Mouse (Mus musculus): ENCODE measurements around the gene Glra1. TPM values are rescaled to one million over a fixed set of nuclear protein-coding genes. Genes with fewer than 3 reads are reported as not detected.
A peak's percentile ranks its signal among the peaks of the same experiment; 100 is the strongest.

The Glra1 gene
- polyA plus RNA-seq, 1 experiment from 2014 or later = not detected

GRCm38 (mm10) chr11:55471467-55471866, 136.5 kb downstream of the Glra1 start:
- Histone ChIP-seq H3K27me3 (ENCODE audit: insufficient read depth, low read length) (no peaks in the 10 kb centered on the region), H3K4me3 (ENCODE audit: low read depth, low read length) (peak overlapping the region; percentile 81; the same call in 1 of the 2 replicates), H3K36me3 (replicated peaks; ENCODE audit: insufficient read depth, low read length) (peaks cover 2% of the 10 kb centered on the region; the same call in 1 of the 2 replicates), H3K9me3 (ENCODE audit: low read length) (no peaks in the 10 kb centered on the region), H3K4me2 (ENCODE audit: low read depth, low read length) (peak overlapping the region; percentile 94), H3K9ac (replicated peaks) (peak overlapping the region; percentile 81), H3K27ac (ENCODE audit: low read depth) (no peak overlapping the region), H3K4me1 (ENCODE audit: insufficient read depth) (peaks cover 30% of the 10 kb centered on the region)
- ATAC-seq (no peak), DNase-seq (no peak)
- TF ChIP-seq CTCF (IDR thresholded peaks at IDR 0.05; ENCODE audit: low read depth) (no peak), EP300 (IDR thresholded peaks at IDR 0.05; ENCODE audit: low read depth) (no peak)
- 64% methylated on average over 7 of the region's 7 CpGs for WGBS (ENCODE audit: insufficient replicate concordance)

DNA sequence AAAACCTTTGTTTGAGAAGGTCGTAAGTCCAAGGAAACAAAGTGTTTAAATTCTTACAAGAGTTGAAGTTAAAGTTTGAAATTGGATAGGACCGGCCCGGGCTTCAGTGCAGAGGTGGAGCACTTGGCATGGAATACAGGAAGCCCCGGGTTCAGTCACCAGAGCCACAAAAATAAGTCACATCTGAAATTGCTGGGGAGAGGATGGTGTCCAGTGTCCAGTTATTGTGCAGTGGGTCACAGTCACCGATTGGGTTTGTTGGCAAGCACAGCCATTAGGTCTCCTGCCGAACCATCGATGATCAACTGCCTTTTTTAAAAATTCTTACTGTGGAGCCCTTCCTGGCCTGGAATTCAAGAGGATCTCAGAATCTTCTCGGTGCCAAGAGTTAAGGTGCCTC, 137.2 kb downstream of the Glra1 start:
- no peaks in the 10 kb centered on the region for H3K27me3 ChIP-seq (ENCODE audit: insufficient read depth, low read length)
- ATAC-seq = no peak
- WGBS (ENCODE audit: insufficient replicate concordance) = 15% methylated on average over 8 of the region's 8 CpGs
- H3K9ac ChIP-seq (replicated peaks) = peak overlapping the region; percentile 81
- peak overlapping the region; percentile 81 for H3K4me3 ChIP-seq (ENCODE audit: low read depth, low read length)
- H3K4me2 ChIP-seq (ENCODE audit: low read depth, low read length) = peak overlapping the region; percentile 94
- H3K36me3 ChIP-seq (replicated peaks; ENCODE audit: insufficient read depth, low read length) = no peaks in the 10 kb centered on the region; the same call in 1 of the 2 replicates
- DNase-seq = no peak
- no peak overlapping the region for H3K27ac ChIP-seq (ENCODE audit: low read depth)
- H3K4me1 ChIP-seq (ENCODE audit: insufficient read depth) = peaks cover 29% of the 10 kb centered on the region
- H3K9me3 ChIP-seq (ENCODE audit: low read length) = no peaks in the 10 kb centered on the region
- TF ChIP-seq CTCF (IDR thresholded peaks at IDR 0.05; ENCODE audit: low read depth) = no peak
- no peak for TF ChIP-seq EP300 (IDR thresholded peaks at IDR 0.05; ENCODE audit: low read depth)

GRCm38 (mm10) chr11:55469923-55470691, 137.9 kb downstream of the Glra1 start:
- Histone ChIP-seq H3K4me1 (ENCODE audit: insufficient read depth) (peaks cover 31% of the 10 kb centered on the region), H3K36me3 (replicated peaks; ENCODE audit: insufficient read depth, low read length) (no peaks in the 10 kb centered on the region), H3K9ac (replicated peaks) (peak overlapping the region; percentile 81), H3K4me2 (ENCODE audit: low read depth, low read length) (peak overlapping the region; percentile 94), H3K9me3 (ENCODE audit: low read length) (no peaks in the 10 kb centered on the region), H3K4me3 (ENCODE audit: low read depth, low read length) (peak overlapping the region; percentile 81), H3K27me3 (ENCODE audit: insufficient read depth, low read length) (no peaks in the 10 kb centered on the region), H3K27ac (ENCODE audit: low read depth) (peak overlapping the region; percentile 81)
- DNase-seq (peak; percentile 40), ATAC-seq (no peak)
- TF ChIP-seq EP300 (IDR thresholded peaks at IDR 0.05; ENCODE audit: low read depth) (no peak), CTCF (IDR thresholded peaks at IDR 0.05; ENCODE audit: low read depth) (no peak)
- 1% methylated on average over 46 of the region's 46 CpGs for WGBS (ENCODE audit: insufficient replicate concordance)

GRCm38 (mm10) chr11:55469048-55469843, 138.8 kb downstream of the Glra1 start, which contains the start of gene G3bp1:
TSS of gene G3bp1 (plus strand) at chr11:55469685.
- Histone ChIP-seq H3K9ac (replicated peaks) (peak within 1 kb of the TSS; percentile 81), H3K4me3 (ENCODE audit: low read depth, low read length) (peak within 1 kb of the TSS; percentile 81), H3K4me2 (ENCODE audit: low read depth, low read length) (peak within 1 kb of the TSS; percentile 94), H3K9me3 (ENCODE audit: low read length) (no peaks in the 10 kb centered on the region), H3K27ac (ENCODE audit: low read depth) (peak within 1 kb of the TSS; percentile 99), H3K27me3 (ENCODE audit: insufficient read depth, low read length) (no peaks in the 10 kb centered on the region), H3K4me1 (ENCODE audit: insufficient read depth) (peaks cover 29% of the 10 kb centered on the region), H3K36me3 (replicated peaks; ENCODE audit: insufficient read depth, low read length) (no peaks in the 10 kb centered on the region)
- TF ChIP-seq CTCF (IDR thresholded peaks at IDR 0.05; ENCODE audit: low read depth) (peak; percentile 79), EP300 (IDR thresholded peaks at IDR 0.05; ENCODE audit: low read depth) (peak; percentile 54)
- DNase-seq = peak; percentile 97
- WGBS (ENCODE audit: insufficient replicate concordance) = 2% methylated on average over 56 of the region's 57 CpGs
- peak; percentile 92 for ATAC-seq

DNA sequence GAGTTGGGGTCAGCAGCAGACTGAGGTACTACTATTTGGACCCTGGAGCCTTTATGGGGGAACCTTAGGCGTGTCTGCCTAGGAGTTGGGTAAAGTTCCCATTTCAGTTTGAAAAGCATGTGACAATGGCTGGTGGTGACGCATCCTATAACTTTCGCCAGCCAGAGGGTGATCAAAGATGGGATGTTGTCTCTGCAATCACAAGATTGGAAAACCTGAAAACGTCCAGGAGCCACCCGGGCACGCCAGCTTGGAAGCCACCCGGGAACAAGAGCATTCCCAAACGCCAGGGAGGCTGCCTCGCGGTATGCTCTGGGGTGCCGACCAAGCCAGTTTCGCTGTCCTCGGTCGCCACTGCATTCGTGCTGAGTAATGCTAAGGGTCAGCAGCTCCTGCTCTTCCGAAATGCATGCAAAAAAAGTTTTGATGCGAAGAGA, 139.4 kb downstream of the Glra1 start:
- no peaks in the 10 kb centered on the region for H3K27me3 ChIP-seq (ENCODE audit: insufficient read depth, low read length)
- no peaks in the 10 kb centered on the region for H3K36me3 ChIP-seq (replicated peaks; ENCODE audit: insufficient read depth, low read length)
- peak overlapping the region; percentile 94 for H3K4me2 ChIP-seq (ENCODE audit: low read depth, low read length)
- ATAC-seq (peak; percentile 12), DNase-seq (no peak)
- H3K4me3 ChIP-seq (ENCODE audit: low read depth, low read length) = peak overlapping the region; percentile 81
- peak overlapping the region; percentile 99 for H3K27ac ChIP-seq (ENCODE audit: low read depth)
- peak overlapping the region; percentile 77 for H3K9ac ChIP-seq (replicated peaks)
- TF ChIP-seq EP300 (IDR thresholded peaks at IDR 0.05; ENCODE audit: low read depth) = no peak
- no peak for TF ChIP-seq CTCF (IDR thresholded peaks at IDR 0.05; ENCODE audit: low read depth)
- H3K4me1 ChIP-seq (ENCODE audit: insufficient read depth) = peaks cover 26% of the 10 kb centered on the region
- under 1% methylated on average over 17 of the region's 17 CpGs for WGBS (ENCODE audit: insufficient replicate concordance)
- no peaks in the 10 kb centered on the region for H3K9me3 ChIP-seq (ENCODE audit: low read length)

DNA sequence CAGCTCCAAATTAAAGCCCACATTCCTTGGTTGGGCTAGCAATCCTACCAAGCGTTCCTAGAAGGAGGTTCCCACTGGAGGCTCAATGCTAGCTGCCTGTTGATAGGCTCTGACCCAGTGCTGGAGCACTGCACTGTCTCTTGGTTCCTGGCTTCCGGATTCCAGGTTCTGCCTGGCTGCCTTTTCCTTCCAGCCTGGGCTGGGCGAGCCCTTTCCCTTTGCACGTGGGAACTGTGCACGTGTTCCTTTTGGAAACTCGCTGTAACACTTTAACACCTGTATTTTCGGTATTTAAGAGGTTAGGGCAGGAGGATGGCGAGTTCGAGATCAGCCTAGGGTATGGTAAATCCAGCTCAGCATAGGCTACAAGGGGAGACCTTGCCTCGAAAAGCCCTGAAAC, 140.0 kb downstream of the Glra1 start:
- H3K36me3 ChIP-seq (replicated peaks; ENCODE audit: insufficient read depth, low read length) = no peaks in the 10 kb centered on the region
- TF ChIP-seq EP300 (IDR thresholded peaks at IDR 0.05; ENCODE audit: low read depth) = no peak
- TF ChIP-seq CTCF (IDR thresholded peaks at IDR 0.05; ENCODE audit: low read depth) = no peak
- peak overlapping the region; percentile 94 for H3K4me2 ChIP-seq (ENCODE audit: low read depth, low read length)
- DNase-seq (no peak), ATAC-seq (no peak)
- H3K4me3 ChIP-seq (ENCODE audit: low read depth, low read length) = peak overlapping the region; percentile 81
- peaks cover 26% of the 10 kb centered on the region for H3K4me1 ChIP-seq (ENCODE audit: insufficient read depth)
- H3K9ac ChIP-seq (replicated peaks) = peak overlapping the region; percentile 77
- H3K27ac ChIP-seq (ENCODE audit: low read depth) = peak overlapping the region; percentile 99
- whole genome bisulfite sequencing (ENCODE audit: insufficient replicate concordance) = 63% methylated on average over 10 of the region's 10 CpGs
- H3K27me3 ChIP-seq (ENCODE audit: insufficient read depth, low read length) = no peaks in the 10 kb centered on the region
- H3K9me3 ChIP-seq (ENCODE audit: low read length) = no peaks in the 10 kb centered on the region
